Mouse (Mus musculus): ENCODE results near the gene Dmrta2.

The Dmrta2 gene

DNA sequence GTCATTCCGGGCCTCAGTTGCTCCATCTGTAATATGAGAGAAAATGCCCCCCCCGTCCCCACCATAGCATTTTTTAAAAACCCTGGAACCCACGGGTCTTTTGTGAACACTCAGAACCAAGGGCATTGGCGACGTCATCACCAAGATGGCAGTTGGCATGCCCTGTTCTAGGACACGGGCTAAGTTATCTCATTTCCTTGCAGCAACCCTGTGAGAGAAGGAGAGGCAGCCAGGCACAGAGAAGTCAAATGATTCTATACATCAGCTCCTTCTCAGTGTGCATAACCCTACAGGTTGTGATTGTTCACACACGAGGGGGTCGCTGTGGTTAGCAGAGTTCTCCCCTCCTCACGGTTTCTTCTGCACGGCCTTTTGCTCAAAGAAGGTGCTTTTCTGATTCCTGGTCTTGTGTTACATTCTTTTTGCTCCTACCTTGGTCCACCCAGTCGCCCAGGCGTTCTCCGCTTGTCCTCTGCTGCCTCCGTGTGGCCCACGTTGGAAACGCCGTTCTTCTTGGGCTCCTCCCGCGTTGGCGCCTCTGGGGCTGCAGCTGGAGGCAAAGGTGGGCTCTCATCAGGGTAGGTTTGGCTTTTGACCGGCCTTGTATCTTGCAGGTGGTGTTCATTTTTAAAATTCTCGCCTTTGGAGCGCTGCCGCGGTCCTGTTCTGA lies 44.2 kb downstream of the Dmrta2 start:
- peak; percentile 34 for DNase-seq

DNA sequence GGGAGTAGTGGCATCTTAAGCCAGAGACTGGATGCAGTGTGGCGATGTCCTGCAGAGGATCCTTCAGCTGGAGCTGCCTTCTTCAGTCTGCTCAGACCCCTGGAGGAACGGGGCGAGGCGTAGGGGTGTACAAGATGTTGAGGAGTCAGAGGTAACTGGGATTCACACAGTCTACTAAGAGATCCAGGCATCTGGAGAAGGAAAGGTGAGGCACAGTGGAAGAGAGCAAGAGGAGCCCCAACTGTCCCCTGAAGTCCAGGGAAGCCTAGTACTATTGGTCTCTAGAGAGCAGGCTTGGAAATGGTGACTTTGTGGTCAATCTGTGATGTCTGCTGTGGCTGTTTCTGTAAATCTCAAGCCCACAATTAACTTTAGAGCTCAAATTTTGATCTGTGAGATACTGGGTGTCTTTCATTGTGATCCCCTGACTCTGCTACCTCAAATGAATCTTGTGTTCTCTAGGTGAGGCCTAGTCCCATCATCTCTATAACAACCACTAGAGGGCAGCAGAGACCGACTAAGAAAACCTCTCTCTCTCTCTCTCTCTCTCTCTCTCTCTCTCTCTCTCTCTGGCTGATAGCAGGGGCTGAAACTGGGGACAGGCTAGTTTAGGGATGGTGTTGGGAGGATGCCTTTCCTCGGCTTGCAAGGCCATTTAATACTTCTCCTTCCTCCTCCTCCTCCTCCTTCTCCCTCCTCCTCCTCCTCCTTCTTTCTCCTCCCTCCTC lies 50.8 kb downstream of the Dmrta2 start:
- DNase-seq: no peak

DNA sequence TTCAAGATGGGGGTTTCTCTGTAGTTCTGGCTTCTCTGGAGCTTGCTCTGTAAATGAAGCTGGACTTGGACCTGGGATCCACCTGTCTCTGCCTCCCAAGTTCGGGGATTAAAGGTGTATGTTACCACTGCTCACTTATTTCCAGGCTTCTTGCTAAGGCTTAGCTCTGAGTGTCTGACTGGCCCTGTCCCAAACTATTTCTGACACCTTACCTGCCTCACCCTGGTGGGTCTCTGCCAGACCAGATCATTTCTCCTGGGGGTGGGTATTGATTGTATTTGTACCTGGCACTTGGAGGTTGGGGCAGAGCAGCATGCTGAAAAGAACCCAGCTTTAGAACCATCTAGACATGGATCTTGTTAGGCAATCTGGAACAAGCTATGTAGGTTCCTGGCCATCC lies 51.6 kb downstream of the Dmrta2 start:
- no peak for DNase-seq

Data from cerebellum, adult 9-11 months (tissue).